Mouse (Mus musculus) gastrocnemius, postnatal 25 days (tissue): Measurements from ENCODE around the gene Kif23. TPM values are rescaled to one million over a fixed set of nuclear protein-coding genes. Genes with fewer than 3 reads are reported as not detected.
A peak's percentile ranks its signal among the peaks of the same experiment; 100 is the strongest.

Experiments used
- DNase-seq: peaks from one replicate; pipeline ENCODE4 v3.0.0; 2022
- total RNA-seq, 2 experiments: library from RNA; stranded (reverse); gene quantifications; 1 replicate in 1 of 2; 2 replicates in 1 of 2; pipeline ENCODE4 v1.2.3; 2021

The Kif23 gene
- total RNA-seq, 2 experiments from 2014 or later: 0.51 to 1.5 TPM

DNA sequence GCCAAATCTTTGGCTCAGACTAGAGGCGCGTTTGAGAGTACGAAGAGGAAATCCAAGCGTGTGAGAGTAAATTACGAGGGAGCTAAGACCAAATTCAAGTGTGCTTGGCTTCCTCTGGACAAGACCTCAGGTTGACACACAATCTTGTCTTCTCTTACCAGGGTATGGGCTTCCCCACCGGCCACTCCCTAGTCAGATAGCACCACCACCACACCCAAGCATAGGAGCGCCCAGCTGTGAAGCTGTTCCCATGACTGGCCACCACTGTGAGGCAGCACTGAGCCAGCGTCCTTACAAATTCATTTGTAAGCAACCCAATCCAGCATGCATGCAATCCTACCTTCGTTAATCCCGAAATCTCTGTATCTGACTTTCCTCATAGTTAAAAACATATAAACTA, 39.7 kb downstream of the Kif23 start:
- no peak for DNase-seq

DNA sequence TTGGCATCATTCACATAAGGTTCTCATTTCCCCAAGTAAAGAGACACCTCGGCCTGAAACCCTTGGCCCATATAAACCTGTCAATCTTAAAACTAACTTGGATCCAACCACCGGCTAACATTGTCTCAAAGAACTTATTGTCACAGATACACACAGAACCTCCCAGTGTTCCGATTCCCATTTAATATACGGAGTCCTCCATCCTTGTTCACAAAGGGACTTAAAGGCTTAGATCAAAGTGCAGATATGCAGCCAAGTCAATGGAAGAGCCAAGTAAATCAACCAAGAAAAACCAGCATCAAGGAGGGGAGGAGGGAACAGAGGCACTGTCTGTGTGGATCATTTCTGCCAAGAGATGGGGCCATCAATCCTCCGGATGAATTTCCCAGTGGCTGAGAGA, 41.0 kb downstream of the Kif23 start:
- DNase-seq: no peak

DNA sequence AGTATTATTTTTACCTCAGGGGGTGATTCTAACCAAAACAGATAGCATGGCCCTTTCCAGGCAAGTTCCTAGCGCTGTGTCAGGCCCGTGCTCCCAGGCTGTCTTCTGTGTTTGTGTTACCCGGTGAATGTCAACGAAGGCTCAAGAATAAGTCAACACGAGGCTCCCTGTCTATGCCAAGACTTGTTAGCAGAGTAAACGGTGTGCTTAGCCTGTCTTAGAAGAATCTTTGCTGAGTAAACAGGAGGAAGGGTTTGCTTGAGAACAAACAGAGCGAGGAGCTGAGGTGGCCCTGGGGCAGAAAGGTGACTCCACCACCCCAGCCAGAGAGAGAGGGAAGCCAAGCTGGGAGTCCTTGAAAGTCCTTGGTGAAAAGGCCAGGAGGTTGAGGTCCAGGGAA, 42.4 kb downstream of the Kif23 start:
- DNase-seq: no peak

DNA sequence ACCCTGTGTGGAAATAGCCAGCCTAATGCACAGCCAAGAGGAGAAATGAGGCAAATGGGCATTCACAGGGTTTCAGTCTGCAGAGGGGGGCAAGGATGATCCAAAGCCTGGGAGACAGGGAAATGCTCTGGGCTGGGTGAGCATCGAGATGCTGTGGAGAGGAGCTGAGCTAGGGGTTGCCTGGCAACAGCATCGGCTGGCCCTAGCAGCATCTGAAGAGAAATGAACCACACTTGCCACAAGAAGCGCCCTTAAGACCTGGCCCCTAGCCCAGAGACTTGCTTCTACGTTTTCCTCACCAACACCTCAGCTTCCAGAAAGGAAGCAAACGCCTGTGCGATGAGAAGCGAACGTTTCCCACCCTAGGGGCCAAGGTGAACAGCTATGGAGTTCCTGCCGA, 44.1 kb downstream of the Kif23 start:
- no peak for DNase-seq

DNA sequence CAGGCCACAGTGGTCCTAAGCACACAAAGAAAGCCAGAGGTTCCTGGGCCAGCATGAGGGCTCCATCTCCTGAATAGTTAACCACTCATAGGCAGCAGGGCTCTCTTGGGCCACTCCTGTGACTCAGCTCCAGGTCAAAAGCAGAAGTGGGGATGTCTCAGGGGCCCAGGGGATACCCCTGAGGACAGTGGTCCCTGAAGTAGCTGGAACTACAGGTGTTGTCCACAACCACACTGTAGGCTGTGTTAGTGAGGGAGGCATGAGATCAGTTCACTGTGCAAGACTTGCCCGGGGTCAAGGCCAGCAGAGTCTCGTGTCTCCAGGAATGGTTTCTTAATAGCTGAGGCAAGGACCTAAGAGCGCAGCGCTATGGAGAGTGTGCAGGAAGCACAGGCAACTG, 45.0 kb downstream of the Kif23 start:
- no peak for DNase-seq

DNA sequence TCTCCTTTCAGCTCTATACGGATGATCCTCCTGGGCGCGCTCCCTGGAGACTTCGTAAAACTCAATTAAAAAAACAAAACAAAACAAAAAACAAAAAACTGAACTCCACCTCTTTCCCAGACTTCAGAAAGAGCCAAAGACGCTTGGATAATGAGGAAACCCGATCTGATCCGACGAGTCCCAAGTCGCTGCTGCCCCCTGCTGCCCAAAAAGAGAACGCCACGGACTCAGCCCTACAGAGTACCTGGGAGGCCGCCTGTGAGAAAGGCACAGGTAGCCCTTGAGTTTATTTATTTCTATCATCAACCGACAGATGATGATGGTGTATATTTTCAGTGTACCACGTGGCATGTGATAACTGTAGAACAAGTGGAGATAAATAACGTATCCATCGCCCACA, 46.8 kb downstream of the Kif23 start:
- DNase-seq: peak; percentile 45

DNA sequence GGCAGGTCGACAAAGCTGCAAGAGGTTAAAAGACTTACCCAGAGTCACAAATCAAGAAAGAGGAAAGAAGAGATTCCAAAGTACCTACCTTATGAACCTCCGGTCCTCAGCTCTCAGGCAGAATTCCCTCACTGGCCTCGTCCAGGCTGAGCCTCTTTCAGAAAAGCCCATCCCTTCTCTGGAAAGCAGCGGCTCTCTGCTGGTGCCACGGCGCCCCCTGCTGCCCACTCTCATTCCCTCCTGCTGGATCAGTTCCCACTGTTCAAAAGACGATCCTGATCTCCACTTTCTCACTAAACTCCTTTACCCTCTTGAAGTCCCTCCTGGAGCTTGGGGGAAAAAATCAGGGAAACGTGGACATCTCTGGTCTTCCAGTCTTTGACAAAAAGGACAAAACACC, 48.2 kb downstream of the Kif23 start:
- peak; percentile 34 for DNase-seq

DNA sequence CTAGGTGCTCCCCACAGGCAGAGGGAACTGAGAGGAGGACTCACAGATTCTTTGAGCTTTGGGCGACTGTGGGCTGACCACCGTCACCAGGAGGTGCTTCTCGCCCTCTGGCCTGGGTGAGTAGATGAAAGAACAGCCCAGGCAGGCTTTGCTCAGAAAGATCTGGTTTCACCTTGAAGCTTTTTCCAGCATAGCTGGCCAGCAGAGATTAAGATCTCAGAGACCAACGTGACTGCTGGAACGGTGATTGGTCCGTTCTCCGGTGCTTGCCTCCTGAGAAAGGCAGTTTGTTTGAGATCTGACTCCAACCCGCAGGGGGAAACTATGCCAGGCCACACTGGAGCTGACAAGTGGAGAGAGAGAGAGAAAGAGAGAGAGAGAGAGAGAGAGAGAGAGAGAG, 51.6 kb downstream of the Kif23 start:
- peak; percentile 17 for DNase-seq

DNA sequence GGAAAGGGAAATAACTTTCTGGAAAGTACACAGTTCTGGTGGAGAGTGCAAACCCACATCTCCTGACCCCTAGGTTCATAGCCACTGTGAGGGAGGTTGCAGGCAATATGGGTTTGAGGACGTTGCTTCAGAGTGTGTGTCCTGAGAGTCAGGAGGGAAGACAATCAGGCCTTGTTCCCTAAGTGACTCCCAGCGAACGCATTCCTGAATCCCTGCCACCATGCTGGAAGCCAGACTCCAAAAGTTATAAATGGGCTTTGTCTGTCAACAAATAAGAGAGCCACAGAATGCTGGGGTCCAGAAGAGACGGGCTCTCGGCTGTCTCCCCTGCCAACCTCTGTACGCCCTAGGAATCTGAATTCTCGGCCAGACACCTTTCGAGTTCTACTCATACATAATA, 56.7 kb downstream of the Kif23 start:
- no peak for DNase-seq

DNA sequence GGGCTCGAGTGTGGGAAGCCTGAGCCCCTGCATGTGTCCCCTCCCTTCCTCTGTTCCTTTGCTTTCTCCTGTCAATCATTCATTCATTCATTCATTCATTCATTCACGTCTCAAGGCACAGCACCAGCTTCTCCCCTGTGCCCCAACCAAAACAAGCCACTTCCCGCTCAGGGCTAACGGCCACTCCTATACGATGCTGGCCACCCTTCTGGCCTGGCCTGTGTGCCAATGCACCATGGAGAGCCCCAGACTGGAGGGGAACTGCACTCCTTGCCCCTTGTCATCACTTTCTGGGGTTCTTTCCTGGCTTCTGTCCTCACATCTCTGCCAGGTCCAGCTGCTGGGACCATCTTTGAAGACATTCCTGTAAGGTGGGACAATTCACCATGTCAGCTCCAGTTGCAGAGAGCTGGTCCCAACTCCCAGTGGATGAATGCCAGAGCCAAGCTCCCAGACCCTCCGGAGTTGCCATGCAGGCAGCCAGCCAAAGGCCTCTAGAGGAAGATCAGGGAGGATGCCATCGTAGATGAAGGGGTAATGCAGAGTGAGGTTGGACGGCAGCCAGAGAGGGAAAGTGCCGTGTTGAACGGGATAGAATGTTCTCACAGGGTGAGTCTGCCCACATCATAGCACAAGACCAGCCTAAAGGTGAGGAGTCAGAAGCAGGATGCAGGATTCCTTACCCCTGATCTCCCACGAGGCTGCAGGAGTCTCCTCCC, 58.8 kb downstream of the Kif23 start:
- no peak for DNase-seq

DNA sequence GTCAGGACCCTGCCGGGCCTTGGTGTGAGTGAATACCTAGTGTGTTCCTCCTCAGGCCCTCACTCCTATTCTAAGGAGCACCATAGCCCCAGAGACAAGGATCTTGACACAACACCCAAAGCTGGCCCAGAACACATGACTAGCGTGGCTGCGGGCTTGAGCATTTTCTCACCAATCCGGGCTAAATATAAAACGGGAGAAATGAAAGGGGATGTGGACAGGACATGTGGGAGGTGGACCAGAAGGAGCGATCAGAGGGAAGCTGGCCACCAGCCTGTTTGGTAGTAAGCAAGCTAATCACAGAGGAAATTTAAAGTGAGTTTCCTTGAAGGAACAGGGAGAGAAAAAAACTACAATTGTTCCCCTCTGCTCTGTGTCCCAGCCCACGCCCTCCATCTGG, 60.6 kb downstream of the Kif23 start:
- DNase-seq: no peak

DNA sequence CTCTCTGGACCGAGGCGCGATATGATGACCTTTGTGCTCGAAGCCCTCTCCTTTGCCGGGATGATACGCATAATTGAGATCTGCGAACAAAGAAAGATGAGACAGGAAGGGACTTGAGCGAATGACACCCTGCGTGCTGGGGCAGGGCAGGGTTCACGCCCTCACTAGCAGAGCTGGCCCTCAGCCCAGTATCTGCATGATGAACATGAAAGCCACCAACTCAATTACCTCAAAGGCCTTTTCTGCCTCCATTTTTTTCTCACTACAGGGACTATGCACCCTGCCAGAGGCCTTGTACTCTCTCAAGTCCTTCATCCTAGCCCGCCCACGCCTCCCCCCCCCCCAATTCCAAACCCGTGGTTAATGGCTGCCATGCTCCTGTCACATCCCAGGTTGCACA, 61.6 kb downstream of the Kif23 start:
- DNase-seq: no peak

DNA sequence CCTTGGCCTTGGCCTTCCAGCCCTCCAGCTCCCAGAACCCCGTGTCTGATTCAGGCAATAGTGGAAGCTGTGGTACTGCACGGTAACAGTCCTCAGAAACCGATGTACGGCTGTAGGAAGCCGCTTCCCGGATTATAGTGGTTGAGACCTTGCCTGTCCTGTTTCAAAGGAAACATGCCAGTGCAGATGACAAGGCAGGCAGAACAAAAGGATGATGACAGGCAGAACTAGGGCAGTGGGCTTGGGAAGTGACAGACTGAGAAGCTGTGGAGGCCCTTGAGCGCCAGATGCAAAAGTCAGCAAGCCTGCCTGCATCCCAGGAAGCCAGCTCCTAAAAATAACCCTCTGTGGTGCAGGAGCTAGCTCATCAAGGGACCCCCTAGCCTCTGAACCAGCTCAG, 62.2 kb downstream of the Kif23 start:
- no peak for DNase-seq

DNA sequence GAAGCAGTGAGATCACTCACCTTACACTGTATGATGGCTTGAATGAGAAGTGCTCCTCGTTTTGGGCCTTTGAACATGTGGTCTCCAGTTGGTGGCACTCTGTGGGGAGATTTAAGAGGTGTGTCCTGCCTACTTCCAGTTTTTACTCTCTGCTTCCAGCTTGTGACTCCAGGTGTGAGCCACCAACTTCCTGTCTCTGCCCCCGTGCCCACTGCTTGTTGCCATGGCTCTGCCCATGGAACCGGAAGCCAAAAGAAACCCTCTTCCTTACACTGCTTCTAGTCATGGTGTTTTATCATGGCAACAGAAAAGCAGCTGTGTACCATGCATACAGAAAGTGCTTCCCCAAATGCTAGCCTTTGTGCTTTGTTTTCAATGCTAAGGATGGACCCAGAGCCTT, 64.4 kb downstream of the Kif23 start:
- DNase-seq: no peak

DNA sequence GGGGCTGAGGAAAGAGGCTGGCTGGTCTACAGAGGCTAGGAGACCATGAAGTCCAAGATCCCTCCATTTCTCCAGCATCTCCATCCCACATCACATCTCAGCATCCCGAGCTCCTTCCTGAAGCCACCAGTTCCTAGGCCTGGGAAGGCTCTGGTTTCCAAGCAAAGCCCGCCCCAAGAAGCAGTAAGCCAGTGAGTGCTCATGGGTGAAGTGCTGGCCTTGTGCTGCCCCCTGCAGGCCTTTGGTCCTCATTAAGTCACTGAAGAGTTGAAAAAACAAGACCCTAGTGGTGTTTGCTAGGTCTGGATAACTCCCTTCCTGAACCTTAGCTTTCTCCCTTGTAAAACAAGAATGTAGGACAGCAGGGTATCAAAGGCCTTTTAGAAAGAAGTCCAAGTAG, 67.7 kb downstream of the Kif23 start:
- DNase-seq: peak; percentile 42

DNA sequence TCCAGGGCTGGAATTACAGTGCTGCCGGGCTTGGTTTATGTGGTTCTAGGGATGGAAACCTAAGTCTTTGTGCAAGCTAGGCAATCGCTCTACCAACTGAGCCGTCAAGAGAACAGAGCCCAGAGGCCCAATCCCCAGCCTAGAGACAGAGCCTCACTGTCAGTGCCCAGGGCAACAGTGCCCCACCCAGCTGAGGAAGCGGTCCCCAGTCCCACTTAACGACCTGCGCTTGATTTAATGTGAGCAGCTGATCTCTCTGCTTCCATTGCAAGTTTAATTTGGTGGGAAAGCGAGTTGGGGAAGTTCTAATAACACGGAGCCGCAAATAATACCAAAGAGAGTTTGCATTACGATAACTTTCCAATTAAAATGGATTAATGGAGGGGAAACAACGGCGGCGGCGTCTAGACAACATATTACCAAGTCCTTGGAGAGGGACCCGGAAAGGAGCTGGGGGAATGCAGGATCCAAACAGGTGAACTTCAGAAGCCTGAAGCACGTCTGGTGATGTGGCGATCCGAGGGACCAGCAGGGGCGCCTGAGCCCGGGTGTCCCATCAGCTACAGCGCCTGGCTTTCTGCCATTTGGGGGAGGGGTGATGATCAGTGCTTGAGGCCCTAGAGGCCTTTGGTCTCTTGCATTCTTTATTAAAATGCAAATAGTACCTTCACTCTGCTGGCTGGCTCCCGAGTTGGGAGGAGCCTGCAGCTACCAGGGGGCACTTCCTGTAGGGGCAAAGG, 69.0 kb downstream of the Kif23 start:
- no peak for DNase-seq

DNA sequence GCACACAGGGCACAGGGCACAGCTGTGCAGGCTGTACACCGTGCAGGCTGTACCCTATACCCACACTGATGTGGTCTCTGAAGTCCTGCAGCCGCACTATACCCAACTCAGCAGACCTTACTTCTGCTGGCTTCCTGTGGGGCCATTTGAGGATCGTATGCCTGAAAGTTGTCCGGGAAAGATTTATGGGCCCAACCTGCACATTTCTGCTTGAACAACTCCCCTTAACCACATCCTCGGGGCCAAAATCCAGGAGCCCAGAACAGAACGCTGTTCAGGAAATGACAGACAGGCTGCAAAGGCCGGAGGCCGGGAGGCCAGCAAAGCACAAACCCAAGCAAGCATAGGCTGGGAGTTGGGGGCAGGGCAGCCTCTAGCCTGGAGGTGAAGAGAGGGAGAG, 73.2 kb downstream of the Kif23 start:
- DNase-seq: no peak

DNA sequence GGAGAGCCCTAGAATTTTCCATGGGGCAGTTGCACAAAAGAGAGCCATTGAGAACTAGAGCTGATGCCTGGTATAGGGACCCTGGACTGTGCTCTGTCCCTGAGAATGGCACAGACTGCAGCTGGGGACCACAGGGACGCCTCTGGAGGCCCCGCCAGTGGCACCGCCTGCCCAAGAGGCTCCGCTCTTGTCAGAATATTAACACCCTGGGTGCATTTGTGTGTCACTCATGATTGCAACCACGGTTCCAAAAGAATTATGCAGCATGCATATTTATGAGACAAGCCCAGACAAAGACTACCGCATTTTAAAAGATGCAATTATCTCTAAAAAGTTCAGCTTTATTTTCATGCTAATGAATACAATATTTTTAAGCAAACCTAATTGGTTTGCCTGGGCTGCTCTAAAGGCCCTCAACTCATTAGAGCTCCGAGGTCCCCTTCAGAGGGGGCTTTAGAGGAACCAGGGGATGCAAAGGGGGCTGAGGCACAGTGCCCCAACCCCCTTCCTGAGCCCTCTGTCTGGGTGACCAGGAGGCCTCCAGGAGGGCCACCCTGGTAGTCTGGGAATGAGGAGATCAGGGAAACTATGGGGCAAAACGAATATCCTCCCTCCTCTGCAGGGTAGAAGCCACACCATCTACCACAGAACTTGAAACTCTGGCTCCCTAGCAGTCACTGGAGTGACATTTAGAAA, 74.2 kb downstream of the Kif23 start:
- no peak for DNase-seq

DNA sequence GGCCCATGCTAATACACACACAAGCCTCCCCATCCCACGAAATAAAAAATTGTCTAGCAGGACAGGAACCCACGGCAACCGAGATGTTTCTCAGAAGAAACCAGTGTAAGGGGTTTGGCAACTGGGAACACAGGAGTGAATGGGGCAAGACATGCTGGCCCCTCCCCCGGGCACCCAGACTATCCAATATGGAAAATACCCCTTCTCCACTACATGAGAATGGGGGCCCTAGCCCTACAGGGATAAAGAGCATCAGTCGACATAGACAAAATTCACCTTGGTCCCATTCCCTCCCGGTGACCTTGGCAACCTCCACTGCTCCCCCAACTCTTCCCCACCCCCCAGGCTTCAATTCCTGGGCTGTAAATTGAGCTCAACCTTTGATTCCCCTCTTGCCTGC, 74.7 kb downstream of the Kif23 start:
- DNase-seq: no peak

DNA sequence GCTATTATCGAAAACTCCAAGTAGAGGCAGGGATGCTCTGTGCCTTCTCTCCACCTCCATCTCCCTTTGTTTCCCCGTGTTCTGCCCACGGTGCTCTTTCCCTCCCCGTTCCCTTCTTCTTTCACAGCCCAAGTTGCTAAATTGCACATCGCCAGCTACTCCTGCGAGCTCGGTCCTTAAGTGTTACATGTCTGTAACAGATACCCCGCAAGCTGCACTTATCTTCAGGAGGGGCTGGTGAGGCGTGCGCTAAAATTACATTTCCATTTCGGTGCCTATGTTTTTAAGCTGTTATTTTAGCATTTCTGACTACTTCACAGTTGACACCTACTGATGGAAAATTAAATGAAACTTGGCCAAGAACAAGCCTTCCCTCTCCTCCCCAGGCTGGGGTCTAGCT, 78.9 kb downstream of the Kif23 start:
- DNase-seq: no peak
